Mouse (Mus musculus) lung, postnatal 25 days (tissue): Measurements from ENCODE around the gene 2700049A03Rik.
"Not testable (repeated sequence)": the region's sequence is repeated elsewhere in the genome, so short reads cannot be mapped to it uniquely, and the experiment has no call there.

ENCODE experiments used
- DNase-seq: peaks from one replicate; pipeline ENCODE4 v3.0.0; 2022; ENCODE audit warnings: low spot score

2700049A03Rik gene

DNA sequence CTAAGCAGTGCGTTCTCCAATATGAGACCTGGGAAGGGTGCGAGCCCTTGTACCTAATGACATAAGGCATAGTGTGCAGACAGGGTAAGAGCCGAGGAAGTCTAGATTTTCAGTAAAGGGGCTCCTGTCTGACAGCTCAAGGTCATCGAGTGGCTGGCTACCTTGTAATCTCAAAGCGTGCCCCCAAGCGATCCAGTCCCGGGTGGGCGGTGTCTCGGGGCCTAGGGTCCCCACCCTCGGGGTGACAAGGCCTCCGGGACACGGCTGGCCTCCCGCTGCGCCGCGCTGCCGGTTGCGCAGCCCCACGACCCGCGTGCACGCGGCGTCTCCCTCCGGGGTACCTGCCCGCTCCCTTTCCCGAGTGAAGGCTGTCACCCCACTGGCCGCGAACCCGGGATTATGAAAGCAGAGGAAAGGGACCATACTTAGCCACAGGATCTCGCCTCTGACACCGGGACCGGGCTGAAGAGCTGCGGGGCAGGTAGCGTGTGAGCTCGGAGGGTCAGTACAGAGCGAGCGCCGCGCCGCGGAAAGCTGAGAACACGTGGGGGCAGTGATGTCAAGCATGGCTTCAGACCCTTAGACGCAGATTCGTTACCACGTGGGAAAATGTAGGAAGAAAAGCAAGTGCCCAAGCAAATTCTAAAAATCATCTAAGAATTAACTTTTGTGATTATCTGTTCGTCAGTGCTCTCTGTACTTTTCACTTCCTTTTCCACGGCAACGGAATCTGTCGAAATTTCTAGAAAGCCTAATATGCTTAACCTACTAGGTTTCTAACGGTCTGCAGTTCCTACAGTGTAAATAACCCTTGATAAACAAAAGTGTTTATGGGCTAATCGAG lies at the start of gene 2700049A03Rik, which contains the start of gene Timm9:
Gene 2700049A03Rik, plus strand, starts transcription at position 719 of the 844 bp plus-strand sequence.
Gene Timm9, minus strand, starts transcription at position 555 of the 844 bp plus-strand sequence.
- DNase-seq, result peak; percentile 61

DNA sequence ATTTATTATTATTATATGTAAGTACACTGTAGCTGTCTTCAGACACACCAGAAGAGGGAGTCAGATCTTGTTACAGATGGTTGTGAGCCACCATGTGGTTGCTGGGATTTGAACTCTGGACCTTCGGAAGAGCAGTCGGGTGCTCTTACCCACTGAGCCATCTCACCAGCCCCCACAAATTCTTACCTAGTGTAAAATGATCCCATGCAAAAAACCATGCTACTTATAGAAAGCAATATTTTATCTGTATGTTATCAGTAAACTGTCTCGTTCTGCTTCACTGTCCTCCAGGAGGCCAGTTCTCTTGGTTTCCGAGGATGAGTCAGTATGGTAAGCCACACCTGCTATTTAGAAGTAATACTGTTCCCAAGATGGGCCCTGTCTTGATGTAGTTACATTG lies 32.4 kb upstream of the 2700049A03Rik start:
- not testable (repeated sequence) for DNase-seq

DNA sequence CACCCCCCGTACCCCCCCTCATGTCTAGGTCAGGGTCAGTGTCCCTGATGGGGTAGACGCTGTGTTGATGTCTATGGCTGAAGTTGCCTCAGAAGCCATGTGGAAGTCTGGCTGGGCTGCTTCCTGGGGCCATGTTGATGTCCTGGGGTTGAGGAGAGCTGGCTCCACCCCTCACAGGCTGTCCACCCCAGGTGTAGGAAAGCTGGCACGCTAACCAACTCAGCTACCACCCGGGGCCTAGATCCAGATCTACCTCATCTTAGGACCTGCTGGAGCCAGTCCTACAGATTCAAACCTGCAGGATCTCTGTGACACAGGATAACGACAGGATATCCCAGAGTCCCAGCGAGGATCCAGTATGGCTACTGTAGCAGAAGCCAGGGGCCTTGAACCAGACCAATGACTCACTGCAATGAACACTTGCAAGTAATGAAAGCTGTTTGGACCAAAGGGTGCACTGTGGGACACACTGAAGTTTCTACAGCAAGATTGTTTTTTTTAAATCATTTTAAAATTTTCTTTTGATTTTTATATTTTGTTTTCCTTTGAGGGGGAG lies 29.4 kb upstream of the 2700049A03Rik start:
- DNase-seq, result no peak

DNA sequence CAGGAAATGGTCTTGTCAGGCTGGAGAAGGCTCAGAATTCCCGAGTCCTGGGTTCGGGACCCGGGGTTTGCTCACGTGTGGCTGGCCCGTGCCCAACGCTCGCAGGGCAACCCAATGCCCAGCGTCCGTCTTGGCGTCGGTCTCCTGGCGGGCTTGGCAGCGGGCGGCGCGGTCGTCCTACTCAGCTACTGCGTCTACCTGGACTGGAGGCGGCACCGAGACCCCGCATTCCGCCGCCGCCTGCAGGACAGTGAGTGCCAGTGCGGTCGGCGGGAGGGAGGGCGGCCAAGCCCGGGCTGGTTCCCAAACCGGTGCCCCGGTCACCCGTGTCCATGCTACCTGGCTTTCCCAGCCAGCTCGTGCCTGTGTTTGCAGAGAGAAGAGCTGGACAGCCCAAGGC lies 25.3 kb upstream of the 2700049A03Rik start, which contains the start of gene Tomm20l:
Gene Tomm20l, plus strand, starts transcription at position 98 of the 400 bp plus-strand sequence.
- DNase-seq, result peak; percentile 58

DNA sequence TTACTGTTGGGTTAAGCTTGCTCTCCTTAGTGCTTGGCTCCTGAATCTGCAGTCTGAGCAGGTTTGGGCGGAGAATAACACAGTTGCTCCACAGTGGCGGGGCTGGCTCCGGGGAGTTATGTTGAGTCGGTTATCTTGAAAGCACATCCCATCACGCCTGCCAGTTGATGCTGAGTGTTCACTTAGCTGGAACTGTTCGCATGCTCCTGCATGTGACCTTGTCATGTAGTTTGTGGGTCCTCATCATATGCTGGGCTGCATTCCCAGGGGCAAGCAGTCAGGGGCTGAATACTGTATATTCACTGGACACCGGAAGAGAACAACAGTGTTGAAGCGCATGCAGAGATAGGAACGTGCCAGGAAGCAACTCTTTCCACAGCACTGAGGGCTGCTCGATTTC lies 23.6 kb upstream of the 2700049A03Rik start:
- no peak for DNase-seq

DNA sequence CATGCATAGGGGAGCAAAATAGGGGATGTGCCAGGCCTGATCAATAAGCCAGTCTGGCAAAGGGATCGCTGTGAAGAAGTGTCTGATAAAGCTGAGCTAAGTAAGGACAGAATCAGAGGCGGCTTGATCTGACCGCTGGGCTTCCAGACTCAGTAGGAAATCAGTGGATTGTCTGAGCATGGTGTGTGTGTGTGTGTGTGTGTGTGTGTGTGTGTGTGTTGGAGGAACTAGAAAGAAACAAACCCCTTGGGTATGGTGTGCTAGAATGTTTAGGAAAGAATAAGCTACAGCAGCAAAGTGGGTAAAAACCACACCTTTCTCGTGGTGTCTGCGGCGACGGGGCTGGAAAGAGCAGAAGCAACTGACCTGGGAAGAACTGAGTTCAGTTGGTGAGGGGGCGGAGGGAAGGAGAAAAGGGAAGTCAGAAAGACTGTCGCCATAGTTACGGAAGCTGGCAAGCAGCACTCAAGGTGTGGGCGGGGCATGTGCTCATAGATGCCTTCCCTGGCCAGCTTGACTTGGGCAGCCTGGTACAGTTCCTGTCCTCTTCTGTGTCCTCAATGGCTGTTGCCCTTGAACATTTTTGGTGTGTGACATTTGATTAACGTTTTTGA lies 22.9 kb upstream of the 2700049A03Rik start:
- peak; percentile 78 for DNase-seq

DNA sequence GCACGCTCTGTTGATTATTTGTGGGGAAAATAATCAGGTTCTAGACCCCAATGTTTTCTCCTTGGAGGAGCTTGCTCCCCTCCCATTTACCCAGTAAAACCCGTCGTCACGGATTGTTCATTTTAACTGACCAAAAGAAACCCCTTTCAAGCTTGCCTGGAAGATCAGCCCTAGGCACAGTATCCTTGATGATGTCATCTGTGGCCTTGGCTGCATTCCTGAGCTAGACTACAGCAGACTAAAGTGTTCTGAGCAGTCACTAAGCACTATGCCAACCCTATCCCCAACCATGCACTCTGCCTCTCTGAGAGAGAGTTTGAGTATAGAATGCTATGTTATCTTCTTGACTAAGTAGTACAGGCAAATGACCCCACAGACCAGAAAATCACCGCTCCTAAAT lies 20.2 kb upstream of the 2700049A03Rik start:
- no peak for DNase-seq

DNA sequence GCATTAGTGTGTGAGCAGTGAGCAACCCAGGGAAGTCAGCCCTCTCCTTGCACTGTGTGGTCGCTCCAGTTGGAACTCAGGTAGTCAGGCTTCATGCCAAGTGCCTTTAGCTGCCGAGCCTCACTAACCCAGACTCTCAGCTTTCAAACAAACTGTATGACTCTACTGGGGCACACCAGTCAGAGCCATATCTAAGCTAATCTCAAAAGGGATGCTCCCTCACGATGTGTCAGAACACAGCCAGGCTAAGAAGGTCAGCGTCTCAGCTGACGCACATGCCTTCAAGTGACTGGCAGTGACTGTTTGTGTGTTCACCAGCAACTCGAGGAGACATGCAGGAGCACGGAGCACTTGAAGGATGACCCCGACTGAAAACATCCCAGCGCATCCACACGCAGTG lies 13.9 kb upstream of the 2700049A03Rik start:
- no peak for DNase-seq

DNA sequence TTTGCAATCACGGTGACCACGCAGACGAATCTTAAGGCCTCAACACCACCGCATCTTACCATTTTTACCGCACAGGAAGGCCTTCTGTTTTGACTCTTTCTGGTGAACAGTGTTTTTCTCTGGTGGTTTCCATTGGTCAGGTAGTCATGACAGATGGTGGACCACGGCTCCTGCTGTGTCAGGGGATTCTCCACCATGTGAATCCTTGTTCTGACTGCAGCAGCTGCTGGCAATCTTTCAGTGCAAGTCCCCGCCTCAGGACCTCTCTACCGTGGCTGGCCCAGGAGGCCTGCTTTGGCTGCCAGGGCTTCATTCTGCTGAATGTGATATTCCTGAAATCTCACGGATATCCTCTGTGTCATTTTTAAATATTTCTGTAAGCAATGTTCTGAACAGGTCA lies 13.4 kb upstream of the 2700049A03Rik start:
- no peak for DNase-seq

DNA sequence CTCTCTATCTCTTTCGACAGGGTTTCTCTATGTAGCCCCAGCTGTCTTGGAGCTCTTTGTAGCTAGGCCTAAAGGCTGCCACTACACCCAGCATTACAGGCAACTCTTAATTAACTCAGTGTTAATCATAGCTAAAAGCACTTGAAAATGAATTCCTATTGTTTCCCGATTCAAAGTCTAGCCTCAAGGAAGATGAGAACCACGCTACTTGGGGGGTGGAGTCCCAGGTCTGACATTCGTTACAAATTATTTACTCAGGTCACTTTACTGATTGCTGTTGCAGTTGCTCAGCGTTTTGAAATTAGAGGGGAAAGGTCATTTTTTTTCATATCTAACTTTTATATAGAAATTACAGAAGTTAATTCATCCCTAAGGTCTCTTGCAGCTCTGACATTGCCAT lies 1.1 kb upstream of the 2700049A03Rik start:
- no peak for DNase-seq

DNA sequence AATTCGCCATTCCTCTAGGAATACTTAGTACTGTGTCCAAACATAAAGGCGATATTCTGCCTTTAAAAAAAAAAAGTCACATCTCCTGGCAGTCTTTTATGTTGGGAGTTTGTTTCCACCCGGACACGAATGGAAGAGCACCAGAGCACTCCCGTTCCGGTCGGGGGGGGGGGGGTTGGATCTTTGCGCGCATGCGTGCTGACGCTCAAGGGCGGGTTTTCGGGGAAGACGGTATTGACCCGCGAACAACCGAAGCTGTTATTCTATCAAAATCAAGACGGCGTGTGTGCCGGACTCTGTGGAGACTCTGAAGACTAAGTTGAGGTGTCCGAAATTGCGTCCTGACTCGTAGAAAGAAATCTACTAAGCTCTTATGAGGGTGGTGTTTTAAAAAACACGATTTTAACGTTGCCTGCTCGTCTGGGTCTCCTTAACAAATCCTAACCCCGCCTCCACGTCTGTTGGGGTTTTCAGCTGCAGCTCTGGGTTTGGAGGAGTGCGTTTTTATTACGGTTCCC lies 385 bp downstream of the 2700049A03Rik start:
- DNase-seq, result peak; percentile 76

DNA sequence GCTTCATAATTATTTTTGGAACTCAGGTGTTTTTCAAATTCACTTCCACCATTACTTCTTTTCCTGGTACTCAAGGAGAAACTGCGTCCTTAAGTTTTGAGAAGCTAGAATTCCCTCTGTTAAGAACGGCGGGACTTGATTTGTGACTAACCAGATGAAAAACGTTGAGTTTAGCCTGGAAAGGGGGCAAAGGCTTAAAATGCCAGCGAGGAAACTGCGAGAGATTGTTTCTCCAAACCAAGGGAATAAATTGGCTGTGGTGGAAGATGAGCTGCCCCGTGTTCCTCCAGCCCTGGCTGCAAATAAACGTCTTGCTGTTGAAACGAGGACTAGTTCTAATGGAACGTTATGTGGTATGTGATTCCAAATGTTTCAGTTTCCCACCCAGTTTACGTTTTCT lies 1.0 kb downstream of the 2700049A03Rik start:
- no peak for DNase-seq

DNA sequence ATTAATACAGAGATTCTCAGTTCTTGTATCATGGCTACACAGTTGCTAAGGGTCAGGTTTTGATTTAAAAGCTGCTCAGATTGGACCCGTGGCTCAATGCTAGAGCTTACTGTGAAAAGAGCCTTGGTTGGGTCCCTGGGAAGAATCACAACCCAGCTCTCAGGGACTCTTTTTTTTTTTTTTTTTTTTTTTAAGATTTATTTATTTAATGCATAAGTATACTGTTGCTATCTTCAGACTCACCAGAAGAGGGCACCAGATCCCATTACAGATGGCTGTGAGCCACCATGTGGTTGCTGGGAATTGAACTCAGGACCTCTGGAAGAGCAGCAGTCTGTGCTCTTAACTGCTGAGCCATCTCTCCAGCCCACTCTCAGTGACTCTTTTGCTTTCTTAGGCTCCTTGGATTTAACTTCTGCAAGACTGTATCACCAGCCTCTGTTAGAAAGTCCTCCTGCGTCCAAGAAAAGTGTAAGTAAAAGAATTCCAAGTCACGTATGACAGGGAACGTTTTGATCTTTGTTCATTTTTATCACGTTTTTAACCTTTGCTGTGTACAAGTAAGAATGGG lies 2.7 kb downstream of the 2700049A03Rik start:
- peak; percentile 8 for DNase-seq

DNA sequence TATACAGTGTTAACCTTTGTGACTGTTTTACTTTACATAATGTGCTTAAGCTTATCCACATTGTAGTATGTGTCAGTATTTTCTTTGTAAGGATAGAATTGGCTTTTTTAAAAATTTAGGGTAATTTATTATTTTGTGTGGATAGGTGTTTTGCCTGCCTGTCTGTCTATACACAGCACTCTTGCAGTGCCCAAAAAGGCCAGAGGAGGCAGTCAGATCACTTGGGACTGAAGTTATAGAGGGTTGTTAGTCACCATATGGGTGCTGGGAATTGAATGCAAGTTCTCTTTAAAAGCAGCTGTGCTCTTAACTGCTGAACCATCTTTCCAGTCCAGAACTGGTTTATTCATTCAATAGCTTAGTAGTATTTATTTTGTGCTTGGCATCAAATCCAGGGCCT lies 4.5 kb downstream of the 2700049A03Rik start:
- no peak for DNase-seq

DNA sequence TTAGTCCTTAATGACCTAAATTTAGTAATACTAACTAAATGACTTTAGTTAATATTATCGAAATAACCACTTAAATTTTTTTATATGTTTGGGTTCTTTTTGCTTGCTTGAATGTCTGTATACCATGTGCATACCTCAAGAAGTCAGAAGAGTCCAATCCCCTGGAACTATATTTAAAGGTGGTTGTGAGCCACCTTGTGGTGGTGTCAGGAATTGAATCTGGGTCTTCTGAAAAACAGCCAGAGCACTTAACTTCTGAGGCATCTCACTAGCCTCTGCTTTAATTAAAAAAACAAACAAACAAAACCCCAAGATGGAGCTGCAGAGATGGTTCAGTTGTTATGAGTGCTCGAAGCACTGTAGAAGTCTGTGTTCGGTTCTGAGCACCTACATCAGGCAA lies 11.0 kb downstream of the 2700049A03Rik start:
- peak; percentile 41 for DNase-seq

DNA sequence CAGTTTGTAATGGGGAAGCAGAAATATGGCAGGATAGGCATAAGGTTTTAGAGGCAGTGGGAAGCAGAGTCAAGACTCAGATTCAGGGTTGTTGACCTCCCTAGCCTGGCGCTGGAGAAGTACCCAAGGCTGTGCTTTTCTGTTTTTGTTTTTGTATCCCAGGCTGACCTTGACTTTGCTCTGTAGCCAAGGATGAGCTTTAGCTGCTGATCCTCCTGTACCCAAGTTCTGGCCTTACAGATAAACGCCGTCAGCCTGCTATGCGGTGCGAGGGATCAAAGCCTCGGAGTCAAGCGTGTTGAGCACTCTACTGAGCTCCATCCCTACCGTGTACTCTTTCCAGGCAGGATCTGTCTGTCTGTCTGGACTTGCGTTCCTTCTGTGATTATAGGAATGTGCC lies 12.2 kb downstream of the 2700049A03Rik start:
- no peak for DNase-seq

DNA sequence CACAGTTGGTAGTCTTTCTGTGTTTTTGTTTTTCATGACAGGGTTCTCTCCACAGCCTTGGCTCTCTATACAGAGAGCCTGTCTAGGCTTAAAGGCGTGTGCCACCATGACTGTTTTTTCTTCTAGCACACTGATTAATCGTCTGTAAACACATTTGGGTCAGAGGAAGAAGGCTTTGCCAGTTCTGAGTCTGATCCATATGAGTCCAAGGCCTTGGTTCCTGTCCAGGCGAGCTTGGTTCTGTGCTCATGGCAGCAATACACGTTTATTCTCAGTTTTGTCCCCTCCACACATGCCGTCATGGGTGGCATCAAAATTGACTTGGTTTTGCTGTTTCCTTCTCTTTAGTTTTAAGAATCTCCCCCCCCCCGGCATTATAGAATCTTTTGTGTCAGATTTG lies 12.8 kb downstream of the 2700049A03Rik start:
- no peak for DNase-seq

DNA sequence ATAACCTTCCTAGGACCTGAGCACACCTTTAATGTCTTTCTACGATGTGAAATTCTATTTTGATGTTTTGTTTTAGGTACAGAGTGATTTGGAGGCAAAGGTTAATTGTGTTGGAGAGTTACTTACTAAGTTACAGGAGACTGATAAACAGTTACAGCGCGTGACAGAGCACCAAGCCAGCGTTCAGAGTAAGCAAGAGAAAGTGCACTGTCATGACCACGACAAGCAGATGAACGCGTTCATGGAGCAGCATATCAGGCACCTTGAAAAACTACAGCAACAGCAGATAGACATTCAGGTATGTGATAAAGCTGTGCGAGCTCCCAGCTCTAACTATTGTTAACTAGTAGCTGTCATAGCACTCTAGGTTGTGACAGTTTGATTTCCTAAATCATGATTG lies 13.5 kb downstream of the 2700049A03Rik start:
- DNase-seq, result no peak

DNA sequence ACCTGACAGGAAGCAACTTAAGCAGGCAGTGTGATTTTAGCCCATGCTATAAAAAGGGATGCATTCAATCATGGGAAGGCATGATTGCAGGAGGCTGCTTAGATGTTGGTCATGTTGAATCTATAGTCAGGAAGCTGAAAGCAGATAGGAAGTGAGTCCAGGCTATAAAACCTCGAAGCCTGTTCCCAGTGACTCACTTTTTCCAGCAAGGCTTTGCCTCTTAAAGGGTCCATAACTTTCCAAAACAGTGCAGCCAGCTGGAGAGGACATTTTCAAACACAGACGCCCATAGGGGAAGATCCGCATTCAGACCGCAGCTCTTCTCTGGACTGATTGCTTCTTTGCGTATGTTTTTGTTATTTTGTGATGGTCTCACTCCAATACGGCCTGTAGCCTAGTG lies 18.3 kb downstream of the 2700049A03Rik start:
- no peak for DNase-seq

DNA sequence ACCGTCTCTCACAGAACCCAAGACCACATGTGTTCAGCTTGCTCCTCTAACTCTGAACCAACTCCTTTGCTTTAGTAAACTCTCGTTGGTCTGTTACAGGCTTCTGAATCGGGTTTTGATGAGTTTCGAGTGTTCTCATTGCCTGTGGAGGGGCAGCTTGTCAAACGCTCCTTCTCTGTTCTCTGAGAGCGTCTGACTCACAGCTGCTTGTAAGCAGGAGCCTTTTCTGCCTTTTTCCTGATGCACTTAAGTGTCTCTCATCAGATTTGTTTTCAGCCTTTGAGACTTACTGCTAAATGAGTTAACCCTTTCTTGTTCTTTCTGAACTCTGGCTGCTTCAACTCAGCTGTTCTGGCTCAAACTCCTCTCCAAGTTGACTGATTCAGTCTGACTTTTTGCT lies 21.3 kb downstream of the 2700049A03Rik start:
- DNase-seq, result peak; percentile 11

DNA sequence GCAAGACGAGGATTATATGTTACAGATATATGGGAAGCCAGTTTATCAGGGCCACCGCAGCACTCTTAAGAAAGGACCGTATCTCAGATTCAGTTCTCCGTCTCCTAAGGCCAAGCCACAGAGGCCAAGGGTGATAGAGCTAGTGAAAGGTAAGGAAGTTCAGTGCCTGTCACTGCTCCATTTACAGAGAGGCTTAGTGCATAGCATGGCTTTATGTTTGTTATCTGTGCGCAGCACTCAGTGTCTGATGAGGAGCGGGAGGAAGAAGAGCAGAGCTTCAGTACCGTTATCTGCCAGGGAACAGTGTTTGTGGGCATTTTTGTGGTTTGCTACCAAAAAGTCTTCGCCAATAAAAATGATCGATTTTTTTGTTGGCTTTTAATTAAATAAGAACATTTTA lies 27.8 kb downstream of the 2700049A03Rik start:
- no peak for DNase-seq

DNA sequence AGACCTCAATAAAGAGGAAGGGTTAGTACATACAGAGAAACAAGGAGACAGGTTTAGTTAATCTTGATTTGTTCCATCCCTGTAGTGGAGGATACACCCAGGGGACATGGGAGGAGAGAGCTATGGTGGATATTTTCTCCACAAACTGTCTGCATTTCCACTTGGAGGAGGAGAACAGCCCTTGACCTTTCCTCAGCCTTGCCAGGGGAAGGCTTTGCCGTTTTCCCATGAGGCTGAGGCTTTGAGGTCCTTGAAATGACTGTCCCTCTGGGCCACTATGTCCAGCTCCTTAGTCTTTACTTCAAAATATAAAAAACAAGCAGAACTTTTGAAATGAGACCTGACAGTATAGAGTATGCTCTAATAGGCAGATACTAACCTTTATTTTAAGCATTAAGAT lies 33.3 kb downstream of the 2700049A03Rik start:
- no peak for DNase-seq

DNA sequence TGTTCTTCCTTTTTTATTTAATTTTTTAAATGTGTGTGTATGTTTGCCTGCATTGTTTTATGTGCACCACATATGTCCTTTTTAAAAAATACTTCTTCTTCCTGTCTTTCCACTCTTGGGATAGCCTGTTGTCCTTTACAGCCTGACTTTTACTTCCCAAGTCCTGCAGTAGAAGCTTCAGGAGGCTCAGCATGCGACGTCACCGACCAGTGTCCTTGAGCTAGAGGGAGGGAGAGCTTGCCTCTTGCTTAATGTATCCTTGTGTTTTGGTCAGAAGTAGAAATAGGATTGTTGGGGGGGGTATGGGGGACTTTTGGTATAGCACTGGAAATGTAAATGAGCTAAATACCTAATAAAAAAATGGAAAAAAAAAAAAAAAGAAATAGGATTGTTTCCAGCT lies 47.1 kb downstream of the 2700049A03Rik start:
- DNase-seq, result no peak
